Mouse (Mus musculus): ENCODE results near the gene Gnl3l.

Gene Gnl3l

DNA sequence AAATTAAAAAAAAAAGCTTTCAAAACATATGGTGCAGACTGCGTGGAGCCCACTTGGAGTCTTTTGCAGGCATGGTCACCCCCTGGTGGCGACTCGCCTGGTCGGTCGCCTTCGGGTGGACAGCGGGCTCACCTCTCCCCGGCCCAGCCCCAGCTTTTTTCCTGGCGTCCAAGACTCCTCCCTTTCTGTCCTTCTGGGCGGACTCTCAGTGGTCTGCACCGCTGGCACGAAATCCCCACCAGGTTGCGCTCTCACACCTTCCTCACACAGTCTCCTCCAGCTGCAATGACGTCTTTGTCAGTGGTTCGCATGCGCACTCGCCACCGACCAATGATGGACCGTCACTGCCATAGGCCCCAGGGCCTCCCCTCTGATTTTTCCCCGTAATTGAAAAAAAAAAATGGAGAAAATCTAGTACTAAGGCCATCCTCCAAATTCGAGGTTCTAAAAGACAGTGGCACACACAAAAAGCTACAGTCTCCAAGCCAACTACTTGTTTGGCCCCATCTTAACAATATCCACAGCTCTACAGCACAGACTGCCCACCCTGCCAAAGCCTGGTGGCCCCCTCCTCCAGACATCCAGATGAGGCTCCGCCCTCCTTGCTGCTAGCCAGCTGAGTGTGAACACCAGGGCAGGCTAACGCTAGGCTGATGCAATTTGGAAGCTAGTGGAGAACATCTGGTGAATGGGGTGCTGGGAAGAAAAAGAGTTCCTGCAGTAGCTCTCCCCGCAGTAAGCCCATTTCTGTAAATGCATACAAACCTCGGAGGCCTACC is 60.4 kb downstream of the Gnl3l start:
- peak; percentile 64 for DNase-seq (ENCODE audit: low spot score)

- DNase-seq (ENCODE audit: low spot score), result no peak
Measured at GRCm38 (mm10) chrX:150956016-150956415, 61.1 kb downstream of the Gnl3l start.

- DNase-seq (ENCODE audit: low spot score), result no peak
Measured at GRCm38 (mm10) chrX:150955441-150955840, 61.7 kb downstream of the Gnl3l start.

- DNase-seq (ENCODE audit: low spot score), result no peak
Measured at GRCm38 (mm10) chrX:150954721-150955120, 62.4 kb downstream of the Gnl3l start.
